Mouse (Mus musculus) gastrocnemius, postnatal 14 days (tissue): ENCODE measurements at regions not wholly inside any gene's neighbourhood (a gene's known extent, or its start where the extent isn't known, plus 50 kb on each side); places are given as distances from the start of the nearest gene placed in this dataset.

ENCODE experiments used
- DNase-seq: peaks from one replicate; pipeline ENCODE4 v3.0.0; 2021; ENCODE audit warnings: mixed read lengths
- intact Hi-C: fragments of 180-260 bp; cut with DNase I; formaldehyde crosslinking; loops from one replicate; pipeline ENCODE4 v1.15.1; 2025; ENCODE audit warnings: low total_unique reads

DNA sequence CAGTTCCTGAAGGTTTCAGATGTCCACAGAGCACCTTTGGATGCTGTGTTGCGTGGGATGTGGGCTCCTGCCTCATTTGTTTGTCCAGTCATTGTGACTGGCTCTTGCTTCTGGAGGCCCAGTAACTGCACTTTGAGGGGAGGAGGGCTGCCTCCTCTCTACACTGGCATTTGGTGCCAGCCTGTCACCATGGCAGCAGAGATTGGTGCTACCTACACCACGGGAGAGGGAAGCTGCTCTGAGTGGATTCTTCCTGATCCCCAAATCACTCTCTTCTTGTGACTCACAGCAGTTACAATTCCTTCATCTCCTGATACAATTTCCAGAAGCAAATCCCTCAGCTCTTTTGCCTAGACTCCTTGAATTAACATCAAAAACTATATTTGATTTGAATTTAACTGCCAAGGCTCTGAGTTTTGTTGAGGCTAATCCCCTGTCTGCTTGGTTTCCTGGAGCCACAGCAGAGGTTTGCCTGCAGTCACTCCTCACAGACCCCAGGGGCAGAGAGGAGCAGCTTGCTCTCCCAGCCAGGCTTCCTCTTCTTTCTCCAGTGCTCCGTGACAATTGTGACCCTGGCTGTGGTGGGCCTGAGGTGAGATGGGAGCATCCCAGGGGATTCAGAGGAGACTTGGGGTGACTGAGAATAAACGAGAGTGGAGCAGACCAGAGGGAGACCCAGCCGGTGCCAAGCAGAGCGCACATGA lies 145.7 kb downstream of the Tpra1 start:
- no peak for DNase-seq
- intact Hi-C loops = no loop called here

DNA sequence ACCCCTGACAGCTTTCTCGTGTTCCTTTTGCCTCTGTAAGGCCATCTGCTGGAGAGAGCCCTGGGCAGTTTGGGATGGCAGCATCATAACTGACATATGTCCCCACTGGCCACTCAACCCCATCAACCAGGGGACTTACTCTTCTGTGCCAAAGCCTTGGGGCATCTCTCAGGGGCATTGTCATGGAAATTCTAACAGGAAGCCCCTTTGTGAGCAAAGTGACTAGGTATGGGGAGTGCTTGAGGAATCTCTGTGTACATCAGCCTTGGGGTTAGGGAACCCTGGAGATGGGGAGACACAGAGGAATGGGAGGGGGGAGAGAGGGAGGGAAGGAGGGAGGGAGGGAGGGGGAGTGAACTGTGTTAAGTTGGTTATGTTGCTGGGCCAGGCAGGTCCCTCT lies 147.2 kb downstream of the Tpra1 start:
- intact Hi-C loops = no loop called here
- DNase-seq = no peak

DNA sequence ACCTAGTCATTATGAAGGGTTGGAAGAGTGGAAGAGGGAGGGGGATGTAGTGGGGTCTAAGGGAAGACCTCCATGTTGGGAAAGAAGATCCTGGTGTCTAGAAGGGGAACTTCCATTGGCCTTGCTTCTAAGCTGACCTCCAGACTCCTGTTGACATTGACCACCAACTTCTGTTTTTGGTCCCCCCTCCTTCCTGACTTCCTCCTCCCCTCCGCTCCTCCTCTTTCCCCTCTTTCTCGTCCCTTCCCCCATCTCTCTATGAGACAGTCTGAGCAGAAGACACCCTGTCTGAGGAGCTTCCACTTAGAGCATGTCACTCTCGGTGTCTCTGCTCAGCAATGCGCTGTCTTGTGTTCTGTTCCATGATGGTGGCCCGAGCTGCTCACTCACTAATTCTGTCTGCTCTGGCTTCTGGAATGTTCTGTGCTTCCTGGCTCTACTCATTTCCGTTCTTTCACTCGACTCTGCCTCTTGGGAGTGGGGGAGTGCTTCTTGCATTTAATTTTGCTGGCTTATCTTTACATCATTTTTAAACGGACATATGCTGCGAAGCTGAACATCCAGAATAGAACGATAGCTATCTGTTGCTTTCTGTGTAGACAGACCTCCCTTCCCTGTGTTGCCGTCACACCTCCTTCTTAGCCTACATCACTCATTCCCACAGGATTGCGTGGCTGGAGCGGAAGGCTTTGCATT lies 148.7 kb downstream of the Tpra1 start:
- intact Hi-C loops = no loop called here

GRCm38 (mm10) chr6:89052758-89053460 lies 150.9 kb downstream of the Tpra1 start:
- intact Hi-C loops = no loop called here
- no peak for DNase-seq

More for the DNA sequence above, 148.7 kb downstream of the Tpra1 start:
- no peak for DNase-seq

- no peak for DNase-seq
- intact Hi-C loops = no loop called here
Measured at GRCm38 (mm10) chr6:89054060-89054459, 152.0 kb downstream of the Tpra1 start.

DNA sequence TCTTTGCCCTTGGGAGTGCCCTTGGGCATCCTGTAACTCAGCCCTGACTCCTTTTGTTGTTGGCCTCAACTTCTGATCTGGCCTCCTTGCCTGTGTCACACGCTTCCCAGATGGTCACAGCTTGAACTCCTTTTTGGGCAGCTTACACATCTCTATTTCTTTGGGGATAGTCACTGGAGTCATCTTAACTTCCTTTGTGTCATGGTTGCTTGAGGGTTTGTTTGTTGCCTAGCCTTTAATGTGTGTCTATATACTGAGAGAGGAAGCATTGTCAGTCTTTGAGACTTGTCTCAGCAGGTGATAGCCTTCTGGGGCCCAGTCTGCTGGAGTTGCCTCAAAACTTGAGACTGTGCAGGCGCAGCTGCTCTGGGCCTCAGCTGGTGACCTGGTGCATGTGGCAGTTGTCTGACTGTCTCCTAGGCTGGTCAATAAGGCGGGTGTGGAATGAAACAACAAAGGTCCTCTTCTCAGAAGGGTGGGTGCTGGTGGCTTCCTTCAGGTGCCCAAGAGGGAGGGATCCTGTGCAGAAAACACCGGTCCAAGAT lies 157.5 kb downstream of the Tpra1 start:
- no peak for DNase-seq
- intact Hi-C loops = no loop called here

DNA sequence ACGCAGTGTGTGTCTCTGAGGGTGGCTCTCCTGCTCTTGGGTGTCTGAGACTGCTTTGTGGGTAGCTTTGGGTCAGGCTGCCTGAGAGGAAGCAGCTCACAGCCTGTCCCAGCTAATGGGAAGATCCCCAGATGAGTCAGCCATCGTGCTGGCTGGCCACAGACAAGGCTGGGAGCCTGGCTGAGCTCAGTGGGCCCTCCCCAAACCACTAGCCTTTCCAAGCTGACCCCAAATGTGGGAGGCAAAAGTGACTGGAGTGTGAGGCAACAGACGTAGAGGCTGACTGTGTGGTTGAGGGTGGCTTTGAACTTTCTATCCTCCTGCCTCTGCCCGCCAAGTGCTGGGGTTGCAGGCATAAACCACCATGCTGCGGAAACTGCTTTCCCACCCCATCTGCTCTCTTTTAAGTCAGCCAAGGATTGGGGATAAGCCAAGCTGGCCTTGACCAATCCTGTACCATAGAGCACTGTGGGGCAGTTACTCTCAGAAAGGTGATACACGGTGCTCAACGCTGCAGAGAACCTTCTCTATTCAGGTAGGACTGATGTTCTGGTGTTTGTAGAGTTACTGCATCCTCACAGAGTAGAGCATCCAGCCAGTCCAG lies 163.0 kb downstream of the Tpra1 start:
- no peak for DNase-seq
- intact Hi-C loops = no loop called here

GRCm38 (mm10) chr6:89066588-89066987 lies 164.5 kb downstream of the Tpra1 start:
- intact Hi-C loops = no loop called here
- DNase-seq = no peak

- intact Hi-C loops = no loop called here
- no peak for DNase-seq
Measured at GRCm38 (mm10) chr6:89068286-89068685, 166.2 kb downstream of the Tpra1 start.

GRCm38 (mm10) chr6:89069108-89069507 lies 167.1 kb downstream of the Tpra1 start:
- intact Hi-C loops = no loop called here
- DNase-seq = no peak

DNA sequence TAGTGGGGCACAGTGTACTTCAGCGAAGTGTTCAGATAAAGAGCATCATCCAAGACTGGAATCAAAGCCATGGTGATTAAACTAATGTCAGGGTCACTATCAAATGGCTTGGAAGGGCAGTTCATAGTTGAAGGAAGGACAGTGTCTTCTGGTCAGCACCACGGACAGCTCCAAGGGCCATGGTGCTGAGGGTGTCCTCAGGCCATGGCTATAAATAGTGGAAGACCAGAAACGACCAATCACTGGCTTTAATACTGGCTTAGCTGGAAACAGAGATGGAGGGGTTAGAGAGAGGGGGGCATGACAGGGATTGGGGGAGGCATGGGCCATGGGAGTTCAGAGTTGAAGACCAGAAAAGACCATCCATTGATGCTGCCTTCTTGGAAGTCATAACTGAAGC lies 168.0 kb downstream of the Tpra1 start:
- DNase-seq = peak; percentile 59
- intact Hi-C loops = no loop called here

GRCm38 (mm10) chr6:89071766-89072165 lies 169.7 kb downstream of the Tpra1 start:
- intact Hi-C loops = no loop called here

GRCm38 (mm10) chr6:89072569-89072968 lies 170.5 kb downstream of the Tpra1 start:
- intact Hi-C loops = no loop called here
- DNase-seq = no peak

More at GRCm38 (mm10) chr6:89071766-89072165, 169.7 kb downstream of the Tpra1 start:
- no peak for DNase-seq

- intact Hi-C loops = no loop called here
- no peak for DNase-seq
Measured at GRCm38 (mm10) chr6:89081624-89082300, 179.7 kb downstream of the Tpra1 start.

- no peak for DNase-seq
- intact Hi-C loops = no loop called here
Measured at GRCm38 (mm10) chr6:89084437-89084836, 182.4 kb downstream of the Tpra1 start.

GRCm38 (mm10) chr6:89085151-89085550 lies 183.1 kb downstream of the Tpra1 start:
- intact Hi-C loops = no loop called here
- DNase-seq = no peak

- intact Hi-C loops = no loop called here
- no peak for DNase-seq
Measured at GRCm38 (mm10) chr6:89087620-89088019, 185.6 kb downstream of the Tpra1 start.

GRCm38 (mm10) chr6:89090096-89090495 lies 188.0 kb downstream of the Tpra1 start:
- no peak for DNase-seq
- intact Hi-C loops = no loop called here

GRCm38 (mm10) chr6:89095911-89096310 lies 193.9 kb downstream of the Tpra1 start:
- no peak for DNase-seq
- intact Hi-C loops = no loop called here
